ENCODE assay signal across 33 mouse cellular contexts in the genomic region with DNA sequence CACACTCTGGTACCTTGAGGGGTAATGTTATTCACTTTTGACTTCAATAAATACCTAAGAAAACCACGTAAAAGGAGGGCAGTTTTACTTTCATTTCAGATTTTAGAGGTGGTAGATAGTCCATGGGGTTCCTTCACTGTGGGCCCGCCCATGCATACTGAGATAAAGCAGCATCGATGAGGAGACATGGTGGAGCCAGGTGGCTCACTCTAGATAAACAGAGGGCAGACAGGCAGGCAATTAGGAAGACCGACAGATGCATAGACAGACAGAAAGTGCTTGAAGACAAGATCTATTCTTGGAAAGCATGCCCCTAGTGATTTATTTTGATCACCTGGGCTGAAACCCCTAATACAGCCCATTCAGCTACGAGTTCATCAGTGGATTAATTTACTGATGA. TPM values are rescaled to one million over a fixed set of nuclear protein-coding genes. Genes with fewer than 3 reads are reported as not detected.
DNase-seq lines count a peak whose midpoint lies in the region; ATAC-seq and TF ChIP-seq lines count a peak whose summit lies in the region.
"Had no signal": no experiment of that assay in that cellular context is flagged by ENCODE, and none has a peak within 500 bp of the region (broad histone marks: within the 10 kb centered on the region; RNA-seq: fewer than 3 reads in every experiment).

No protein-coding gene starts in this region.

- no peaks in the 10 kb centered on the region for H3K36me3 ChIP-seq in G1E (replicated peaks)
- no peaks in the 10 kb centered on the region for H3K36me3 ChIP-seq in liver, embryonic 11.5 days (ENCODE audit: control insufficient read depth, insufficient read depth, low read length)
- H3K36me3 ChIP-seq in liver, postnatal 0 days (replicated peaks; ENCODE audit: insufficient read depth, low read length): no peaks in the 10 kb centered on the region
- H3K36me3 ChIP-seq: embryonic facial prominence, embryonic 13.5 days; heart, embryonic 13.5 days; hindbrain, embryonic 13.5 days; limb, embryonic 12.5 days had no signal

- TF ChIP-seq CTCF in G1E (IDR thresholded peaks at IDR 0.05; ENCODE audit: low read depth, low read length): no peak
- no peak for TF ChIP-seq CTCF in liver, postnatal 0 days (IDR thresholded peaks at IDR 0.05; ENCODE audit: low read depth)

- intact Hi-C loops in heart, postnatal 25 days (cut with DNase I): loop anchor here (5.0 kb wide), 1 partner anchor 125 kb away; no protein-coding TSS in a partner anchor

- no peak overlapping the region; the same call in 1 of the 2 replicates for H3K4me3 ChIP-seq in G1E (ENCODE audit: low read depth, low read length)
- no peak overlapping the region for H3K4me3 ChIP-seq in liver, embryonic 11.5 days (ENCODE audit: low read depth, low read length)
- no peak overlapping the region for H3K4me3 ChIP-seq in liver, postnatal 0 days (ENCODE audit: low read depth, low read length)
- H3K4me3 ChIP-seq: embryonic facial prominence, embryonic 13.5 days; gastrocnemius, adult 2 months; heart, embryonic 13.5 days; hindbrain, embryonic 13.5 days; limb, embryonic 12.5 days had no signal

- 36% methylated on average over 5 of the region's 5 CpGs for whole genome bisulfite sequencing in liver, embryonic 11.5 days
- WGBS in liver, postnatal 0 days (ENCODE audit: insufficient replicate concordance): 47% methylated on average over 5 of the region's 5 CpGs

- no peak overlapping the region for H3K27ac ChIP-seq in liver, embryonic 11.5 days (ENCODE audit: low read depth, low read length)
- H3K27ac ChIP-seq in liver, postnatal 0 days (ENCODE audit: low read depth): no peak overlapping the region
- H3K27ac ChIP-seq: embryonic facial prominence, embryonic 13.5 days; gastrocnemius, adult 2 months; heart, embryonic 13.5 days; hindbrain, embryonic 13.5 days; limb, embryonic 12.5 days had no signal

- peak; percentile 85 for TF ChIP-seq EP300 in liver, postnatal 0 days (IDR thresholded peaks at IDR 0.05; ENCODE audit: low read depth)

- peaks cover 13% of the 10 kb centered on the region; the same call in 1 of the 2 replicates for H3K27me3 ChIP-seq in G1E (ENCODE audit: insufficient read depth, low read length)
- H3K27me3 ChIP-seq in liver, embryonic 11.5 days (replicated peaks; ENCODE audit: control insufficient read depth, insufficient read depth, low read length): no peaks in the 10 kb centered on the region
- H3K27me3 ChIP-seq in liver, postnatal 0 days (ENCODE audit: insufficient read depth, low read length): no peaks in the 10 kb centered on the region
- H3K27me3 ChIP-seq: embryonic facial prominence, embryonic 13.5 days; heart, embryonic 13.5 days; hindbrain, embryonic 13.5 days; limb, embryonic 12.5 days had no signal

- peak; percentile 41 for DNase-seq in heart, adult 11 months
- DNase-seq in heart, postnatal 25 days (ENCODE audit: low spot score): no peak
- peak; percentile 83 for DNase-seq in G1E (ENCODE audit: low spot score)
- no peak for DNase-seq in liver, embryonic 11.5 days (ENCODE audit: low spot score)
- peak; percentile 24 for DNase-seq in liver, postnatal 0 days
- DNase-seq in urinary bladder, postnatal 14 days (ENCODE audit: low spot score): no peak
- DNase-seq: adrenal gland, adult 2 months; cerebellum, adult 8-10 months; cerebellum, postnatal 36 days; embryo, embryonic 11 days; kidney, adult 8-10 months; kidney, postnatal 10 days; layer of hippocampus, postnatal 36 days; lung, adult 2 months; lung, postnatal 14 days; right cerebral cortex, postnatal 14 days; thymus, postnatal 25 days had no signal

- peaks cover 29% of the 10 kb centered on the region for H3K4me1 ChIP-seq in G1E (ENCODE audit: insufficient read depth, low read depth, low read length)
- H3K4me1 ChIP-seq in liver, embryonic 11.5 days (replicated peaks; ENCODE audit: control insufficient read depth, insufficient read depth, low read length): no peaks in the 10 kb centered on the region
- H3K4me1 ChIP-seq in liver, postnatal 0 days (ENCODE audit: insufficient read depth): peaks cover 7% of the 10 kb centered on the region; the same call in 1 of the 2 replicates
- H3K4me1 ChIP-seq: hindbrain, embryonic 13.5 days had no signal

- no peaks in the 10 kb centered on the region for H3K9me3 ChIP-seq in G1E (replicated peaks)
- H3K9me3 ChIP-seq in liver, embryonic 11.5 days (ENCODE audit: control insufficient read depth, low read length): no peaks in the 10 kb centered on the region
- H3K9me3 ChIP-seq in liver, postnatal 0 days (ENCODE audit: low read length): no peaks in the 10 kb centered on the region
- H3K9me3 ChIP-seq: embryonic facial prominence, embryonic 13.5 days; heart, embryonic 13.5 days; hindbrain, embryonic 13.5 days; limb, embryonic 12.5 days had no signal

- no peak overlapping the region for H3K4me2 ChIP-seq in liver, embryonic 11.5 days
- H3K4me2 ChIP-seq in liver, postnatal 0 days (ENCODE audit: low read depth, low read length): peak overlapping the region; percentile 27; the same call in 1 of the 2 replicates
- H3K4me2 ChIP-seq: embryonic facial prominence, embryonic 13.5 days; heart, embryonic 13.5 days; hindbrain, embryonic 13.5 days; limb, embryonic 12.5 days; midbrain, embryonic 11.5 days had no signal

- H3K9ac ChIP-seq in liver, embryonic 11.5 days (ENCODE audit: low read depth, low read length): no peak overlapping the region
- H3K9ac ChIP-seq in liver, postnatal 0 days (replicated peaks): no peak overlapping the region
- H3K9ac ChIP-seq: embryonic facial prominence, embryonic 13.5 days; heart, embryonic 13.5 days; hindbrain, embryonic 13.5 days; limb, embryonic 12.5 days had no signal

- ATAC-seq in G1E (ENCODE audit: extremely low read depth, insufficient number of reproducible peaks, low FRiP score, poor library complexity, severe bottlenecking): peak; percentile 82
- peak; percentile 97 for ATAC-seq in liver, embryonic 11.5 days (replicated peaks; ENCODE audit: low FRiP score)
- peak; percentile 91 for ATAC-seq in liver, postnatal 0 days
- no peak for ATAC-seq in cerebellum, adult (ENCODE audit: insufficient number of reproducible peaks, low FRiP score, low TSS enrichment)
- ATAC-seq: forebrain, embryonic 14.5 days; Patski had no signal

RNA-seq across cellular contexts. Expression of a gene that starts 13.1 kb away (rescaled TPM):
- not detected for total RNA-seq in heart, postnatal 25 days (2021)
- not detected in 2 replicates for total RNA-seq in G1E (2014; fragmentation: Nextera tagmentation)
- total RNA-seq in G1E (2017): not detected in 2 replicates
- not detected in 2 replicates for polyA plus RNA-seq in G1E (2012)
- not detected in 2 replicates for polyA plus RNA-seq in liver, embryonic 11.5 days (2014; fragmentation: Nextera tagmentation; extraction: Ambion mirVana)
- polyA plus RNA-seq in liver, postnatal 0 days (2015; fragmentation: Nextera tagmentation; extraction: Ambion mirVana): not detected in 2 replicates
- total RNA-seq: adrenal gland, adult 2 months; adrenal gland, postnatal 4 days; gastrocnemius, adult 2 months; heart, postnatal 14 days; layer of hippocampus, adult 18-20 months; layer of hippocampus, postnatal 36 days; left cerebral cortex, postnatal 14 days; megakaryocyte progenitor cell, adult 5-6 weeks; neutrophil, adult 5-6 weeks had no signal
- polyA plus RNA-seq: adrenal gland, adult 2 months; embryonic facial prominence, embryonic 13.5 days; forebrain, embryonic 14.5 days; frontal cortex, adult 2 months; heart, embryonic 13.5 days; hindbrain, embryonic 13.5 days; limb, embryonic 12.5 days; lung, adult 2 months; midbrain, embryonic 11.5 days; Patski had no signal

Comparison
In these comparisons a context has a peak if more than half of its experiments do, and no peak if none do; other contexts are left out.
1. DNase-seq: peak in heart, adult 11 months (single experiment), G1E (single experiment) and liver, postnatal 0 days (single experiment); none in heart, postnatal 25 days (single experiment), liver, embryonic 11.5 days (single experiment) and urinary bladder, postnatal 14 days (single experiment).